Mouse (Mus musculus) liver, adult 10 weeks (tissue): ENCODE measurements around the gene Mybl2. TPM values are rescaled to one million over a fixed set of nuclear protein-coding genes. Genes with fewer than 3 reads are reported as not detected.

Source experiments
- polyA plus RNA-seq: library from polyadenylated mRNA; stranded (reverse); fragments of 350-450 nt; fragmentation: Illumina TruSeq; extraction: RNeasy Lipid Tissue Mini Kit (QIAGEN cat#74804); gene quantifications from one replicate; pipeline ENCODE4 v1.2.3, GENCODE M21; 2014; ENCODE audit warnings: low read depth, low replicate concordance

The Mybl2 gene
- not detected for polyA plus RNA-seq

GRCm38 (mm10) chr2:163054335-163054840 is at the start of gene Mybl2:
Mybl2 (plus strand) TSS chr2:163054687.

GRCm38 (mm10) chr2:163016916-163017743 is 37.4 kb upstream of the Mybl2 start, which contains the start of gene Ift52:
Ift52 (plus strand) TSS chr2:163017354.

GRCm38 (mm10) chr2:163087728-163088127 is 33.2 kb downstream of the Mybl2 start, which contains the start of gene Gtsf1l:
Gtsf1l (minus strand) TSS chr2:163087855.

Other genes with a start within 250 kb of the Mybl2 start
- 131 TPM for gene Srsf6, start 123.2 kb upstream of the Mybl2 start, polyA plus RNA-seq
- gene L3mbtl1, start 111.2 kb upstream of the Mybl2 start, polyA plus RNA-seq: not detected
- gene Sgk2, start 67.4 kb upstream of the Mybl2 start, polyA plus RNA-seq: 36.2 TPM
- gene Ift52, start 37.3 kb upstream of the Mybl2 start, polyA plus RNA-seq: 54.7 TPM
- not detected for gene Gtsf1l, start 33.2 kb downstream of the Mybl2 start, polyA plus RNA-seq
- 0.61 TPM for gene Tox2, start 148.4 kb downstream of the Mybl2 start, polyA plus RNA-seq